Mouse (Mus musculus): ENCODE results near the gene Olfr924.
"Not testable (repeated sequence)": the region's sequence is repeated elsewhere in the genome, so short reads cannot be mapped to it uniquely, and the experiment has no call there.

The Olfr924 gene

GRCm38 (mm10) chr9:38844149-38844548 is at the start of gene Olfr924:
TSS of gene Olfr924 (plus strand) at chr9:38844449.
- in situ Hi-C loops (cut with MboI, MseI): no loop called here

GRCm38 (mm10) chr9:38805696-38806095 is 38.6 kb upstream of the Olfr924 start:
- in situ Hi-C loops (cut with MboI, MseI): no loop called here

GRCm38 (mm10) chr9:38814314-38814713 is 29.9 kb upstream of the Olfr924 start, which contains the start of gene Olfr922:
TSS of gene Olfr922 (plus strand) at chr9:38814614.
- in situ Hi-C loops (cut with MboI, MseI): no loop called here

- in situ Hi-C loops (cut with MboI, MseI): no loop called here
These were observed 28.7 kb upstream of the Olfr924 start for GRCm38 (mm10) chr9:38815458-38815986.

- in situ Hi-C loops (cut with MboI, MseI): no loop called here
These were observed 18.0 kb upstream of the Olfr924 start, which contains the start of gene Olfr923 for GRCm38 (mm10) chr9:38826245-38826644. TSS of gene Olfr923 (plus strand) at chr9:38826545.

- in situ Hi-C loops (cut with MboI, MseI): no loop called here
These were observed 11.2 kb upstream of the Olfr924 start for GRCm38 (mm10) chr9:38833027-38833426.

- in situ Hi-C loops (cut with MboI, MseI): no loop called here
These were observed 10.5 kb downstream of the Olfr924 start, which contains the start of gene Olfr26 for GRCm38 (mm10) chr9:38854760-38855159. TSS of gene Olfr26 (plus strand) at chr9:38855060.

- in situ Hi-C loops (cut with MboI, MseI): not testable (repeated sequence)
These were observed 30.6 kb downstream of the Olfr924 start for GRCm38 (mm10) chr9:38874880-38875279.

GRCm38 (mm10) chr9:38876826-38877225 is 32.6 kb downstream of the Olfr924 start, which contains the start of gene Olfr926:
TSS of gene Olfr926 (plus strand) at chr9:38877126.
- in situ Hi-C loops (cut with MboI, MseI): no loop called here

Data from T-helper 2 cell (primary cell).